Mouse (Mus musculus): ENCODE data around the gene Rnf39.

The Rnf39 gene

DNA sequence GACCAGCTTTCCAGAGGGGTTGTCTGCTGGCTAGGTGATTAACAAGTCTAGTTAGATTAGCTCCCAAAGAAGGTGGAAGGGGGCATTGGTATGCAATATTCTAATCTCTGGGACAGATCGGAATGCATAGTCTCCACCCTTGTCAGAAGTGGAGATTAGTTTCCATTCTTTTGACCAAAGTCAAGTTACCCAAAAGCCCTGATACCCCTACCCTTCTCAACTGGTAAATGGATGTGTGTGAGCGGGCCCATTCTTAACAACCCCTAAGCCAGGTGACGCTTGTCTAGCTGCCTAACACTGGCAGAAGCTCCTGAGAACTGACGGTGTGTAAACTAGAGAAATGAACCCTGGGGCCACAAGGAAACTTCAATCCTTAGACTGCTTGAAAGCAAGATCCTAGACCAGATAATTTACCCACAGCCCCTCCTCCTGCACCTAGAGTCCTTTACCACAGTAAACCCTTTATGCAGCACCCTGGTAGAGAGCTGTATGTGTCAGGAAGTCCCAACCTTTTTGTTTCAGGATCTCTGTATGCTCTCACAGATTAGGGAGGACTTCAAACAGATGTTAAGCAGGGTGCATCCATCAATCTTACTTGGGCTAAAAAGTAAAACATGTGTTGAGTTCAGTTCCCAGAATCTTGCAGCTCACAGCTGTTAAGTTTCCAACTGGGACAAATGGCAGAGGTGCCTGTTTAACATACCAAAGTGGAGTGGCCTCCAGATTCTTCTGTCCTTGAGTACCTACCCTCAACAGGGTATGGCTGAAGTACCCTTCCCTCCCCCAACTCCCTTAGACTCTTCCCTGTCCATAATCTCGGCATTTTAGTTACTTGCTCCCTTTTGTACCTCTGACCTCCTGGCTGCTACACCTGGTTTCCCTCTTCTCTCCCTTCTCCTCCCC is 39.8 kb downstream of the Rnf39 start:
- peak; percentile 56 for DNase-seq (ENCODE audit: low read depth)

DNA sequence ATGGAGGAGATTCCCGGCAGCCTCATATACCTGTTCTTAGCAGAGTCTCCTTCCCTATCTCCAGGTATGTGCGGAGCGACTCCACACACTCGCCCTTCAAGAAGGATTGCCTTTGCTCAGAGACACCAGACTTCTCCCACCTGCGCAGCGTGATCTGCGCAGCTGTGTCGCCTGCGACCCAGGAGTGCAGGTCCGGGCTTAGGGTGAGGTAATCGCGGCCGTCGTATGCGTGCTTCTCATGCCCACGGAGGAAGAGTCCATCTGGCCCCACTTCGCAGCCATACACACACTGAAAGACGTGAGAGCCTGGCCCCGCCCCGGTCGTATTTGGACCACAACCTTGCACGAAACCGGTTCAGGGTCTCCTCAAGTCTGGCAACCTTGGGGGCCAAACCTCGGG is 45.8 kb downstream of the Rnf39 start:
- no peak for DNase-seq (ENCODE audit: low read depth)

DNA sequence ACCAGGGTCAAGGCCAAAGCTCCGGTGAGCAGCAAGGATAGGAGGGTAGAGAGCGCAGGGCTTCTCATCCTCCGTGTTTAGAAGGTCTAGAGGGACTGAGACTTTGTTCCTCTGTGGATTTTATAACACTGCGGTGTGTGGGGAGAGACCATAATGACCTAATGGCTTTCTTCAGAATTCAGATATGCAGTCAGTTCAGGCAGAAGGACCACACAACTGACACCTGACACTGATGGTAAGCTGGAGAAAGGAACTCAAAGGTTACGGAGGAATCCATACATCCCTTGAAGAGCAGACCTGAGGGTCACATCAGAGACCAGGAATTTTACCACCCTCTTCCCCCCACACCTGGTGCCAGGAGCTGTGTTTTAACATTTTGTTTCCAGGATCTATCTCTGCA is 46.7 kb downstream of the Rnf39 start, which contains the start of gene H2-M5:
Gene H2-M5 (minus strand): TSS at position 101 of the 400 bp plus-strand sequence.
- no peak for DNase-seq (ENCODE audit: low read depth)

DNA sequence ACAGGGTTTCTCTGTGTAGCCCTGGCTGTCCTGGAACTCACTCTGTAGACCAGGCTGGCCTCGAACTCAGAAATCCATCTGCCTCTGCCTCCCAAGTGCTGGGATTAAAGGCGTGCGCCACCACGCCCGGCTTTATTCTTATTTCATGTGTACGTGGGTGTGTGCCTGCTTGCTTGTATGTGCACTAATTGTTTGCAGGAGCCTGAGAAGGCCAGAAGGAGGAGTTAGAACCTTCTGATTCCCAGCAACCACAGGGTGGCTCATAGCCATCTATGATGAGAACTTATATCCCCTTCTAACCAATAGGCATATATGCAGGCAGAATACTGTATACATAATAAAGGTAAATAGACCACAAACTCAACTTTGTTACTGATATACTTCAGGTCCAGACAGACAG is 47.9 kb downstream of the Rnf39 start:
- DNase-seq (ENCODE audit: low read depth), result peak; percentile 22

DNA sequence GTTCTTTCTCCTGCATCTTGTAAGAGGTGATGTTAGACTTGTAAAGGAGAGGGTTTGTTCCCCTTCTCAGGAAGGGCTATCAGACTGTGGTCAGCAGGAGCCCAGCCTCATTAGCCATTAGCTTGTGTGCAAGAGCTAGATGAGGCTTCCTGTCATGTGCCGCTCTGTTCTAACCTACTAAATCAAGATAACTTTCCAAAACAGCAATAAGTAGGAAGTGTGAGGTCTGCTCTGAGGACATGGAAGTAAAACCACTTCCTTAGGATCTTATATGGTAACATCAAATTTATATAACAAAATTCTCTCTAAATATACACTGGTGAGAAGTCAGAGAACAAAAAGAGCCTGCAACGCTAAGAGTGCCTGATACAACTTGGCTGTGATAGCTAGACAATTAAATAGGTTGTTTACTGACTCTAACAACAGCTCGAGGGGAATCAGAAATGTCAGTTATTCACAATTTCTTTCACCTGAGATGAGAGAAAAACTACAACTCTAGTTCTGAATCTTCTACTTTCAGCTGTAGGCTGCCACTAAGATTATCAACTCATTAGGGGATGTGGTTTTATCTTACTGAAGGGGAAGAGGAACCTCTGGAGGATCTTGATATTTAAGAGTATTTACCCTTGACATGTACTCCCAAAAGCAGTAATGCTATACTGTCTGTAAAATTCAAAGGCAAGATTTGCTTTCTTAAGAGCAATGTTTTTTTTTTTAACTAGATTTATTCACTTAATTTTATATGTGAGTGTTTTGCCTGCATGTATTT is 49.8 kb downstream of the Rnf39 start:
- DNase-seq (ENCODE audit: low read depth), result peak; percentile 57

DNA sequence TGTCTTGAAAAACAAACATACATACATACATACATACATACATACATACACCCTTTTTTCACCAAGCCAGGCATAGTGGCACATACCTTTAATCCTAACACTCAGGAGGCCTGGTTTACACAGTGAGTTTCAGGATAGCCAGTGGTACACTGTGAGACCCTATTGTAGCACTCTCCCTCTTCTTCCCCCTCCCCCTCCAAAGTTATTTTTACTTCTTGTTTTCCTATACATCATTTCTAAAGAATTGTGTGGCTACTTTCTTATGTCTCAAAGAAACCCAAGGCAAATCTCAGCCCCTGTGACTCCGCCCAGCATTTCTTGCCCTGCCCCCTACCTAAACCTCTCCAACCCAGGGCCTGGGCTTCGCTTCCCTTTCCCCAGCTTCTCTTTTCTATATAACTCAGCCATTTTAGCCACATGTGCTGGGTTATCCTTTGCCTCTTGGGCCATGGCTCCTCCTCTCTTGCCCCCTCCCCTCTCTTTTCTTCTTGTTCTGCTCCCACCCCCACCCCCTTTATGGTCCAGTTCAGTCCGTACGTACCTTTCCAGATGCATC is 51.1 kb downstream of the Rnf39 start:
- DNase-seq (ENCODE audit: low read depth), result no peak

DNA sequence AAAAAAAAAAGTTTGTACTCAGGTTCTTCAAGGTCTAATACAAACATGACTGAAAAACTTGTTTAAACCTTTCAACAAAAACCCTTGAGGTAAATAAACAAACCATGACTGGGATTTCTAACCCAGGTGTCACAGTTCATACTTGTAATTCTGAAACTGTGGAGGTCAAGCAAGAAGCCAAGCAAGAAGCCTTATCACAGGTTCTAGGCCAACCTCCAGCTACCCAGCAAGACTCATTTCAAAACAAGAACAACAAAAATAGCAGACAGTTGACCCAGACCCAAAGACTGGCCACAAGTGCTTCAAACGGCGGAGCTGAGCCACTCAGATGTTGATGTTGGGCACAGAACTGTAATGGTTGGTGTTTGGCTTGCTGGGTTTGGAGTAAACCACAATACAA is 51.8 kb downstream of the Rnf39 start:
- no peak for DNase-seq (ENCODE audit: low read depth)

DNA sequence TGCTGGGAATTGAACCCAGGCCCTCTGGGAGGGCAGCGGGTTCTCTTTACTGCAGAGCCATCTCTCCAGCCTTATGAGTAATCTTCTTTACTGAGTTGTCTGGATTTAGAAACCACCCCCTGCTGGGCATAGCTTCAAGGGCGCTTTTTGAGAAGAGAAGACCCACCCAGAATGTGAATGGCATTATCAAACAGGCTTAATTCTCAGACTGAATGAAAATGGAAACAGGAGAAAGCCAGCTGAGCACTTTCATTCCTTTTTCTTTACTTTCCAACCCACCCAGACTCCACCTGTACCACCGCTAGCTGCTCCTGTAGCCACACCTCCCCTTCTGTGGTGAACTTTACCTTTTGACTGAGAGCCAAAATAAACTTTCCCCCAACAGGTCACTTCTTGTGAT is 52.7 kb downstream of the Rnf39 start:
- DNase-seq (ENCODE audit: low read depth), result no peak

DNA sequence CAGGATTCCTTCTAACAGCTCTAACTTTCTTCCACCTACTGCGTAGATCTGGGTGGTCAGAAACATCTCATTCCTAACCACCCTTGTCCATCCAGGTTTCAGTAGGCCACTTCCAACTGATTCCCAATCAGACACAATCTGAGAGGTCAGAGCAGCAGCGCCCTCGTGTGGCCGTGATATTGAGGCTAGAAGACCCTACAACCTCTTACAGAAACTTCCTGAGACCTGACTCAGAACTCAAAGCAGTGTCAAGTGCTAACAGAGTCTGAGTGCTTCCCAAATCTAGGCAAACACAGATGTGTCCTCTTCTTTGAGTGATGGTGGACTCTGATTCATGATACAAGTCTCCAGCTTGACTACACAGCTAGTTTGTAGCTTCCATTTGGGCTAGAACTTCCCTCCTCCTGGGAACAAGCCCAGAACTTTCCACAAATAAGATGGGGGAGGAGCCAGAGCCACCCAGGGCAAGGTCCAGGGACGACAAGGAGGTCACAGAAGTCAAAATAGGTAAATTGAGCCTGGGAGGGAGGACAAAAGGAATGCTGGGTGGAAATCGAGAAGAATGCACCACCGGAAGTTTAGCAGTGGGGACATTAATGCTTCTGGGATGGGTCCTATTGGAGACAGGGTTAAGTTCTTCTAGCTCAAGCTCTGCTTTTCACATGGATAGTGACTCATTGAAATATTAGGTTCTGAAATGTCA is 54.5 kb downstream of the Rnf39 start:
- peak; percentile 80 for DNase-seq (ENCODE audit: low read depth)

Measured in naive thymus-derived CD4-positive, alpha-beta T cell, adult 2 months (primary cell).